Mouse (Mus musculus) Patski (cell line): ENCODE measurements around the gene Pdzrn3. TPM values are rescaled to one million over a fixed set of nuclear protein-coding genes. Genes with fewer than 3 reads are reported as not detected.

Experiments used
- ATAC-seq: fragments of 100-300 bp; one replicate; pipeline ENCODE4 v1.8.0; 2021
- CTCF ChIA-PET: fragments of 350-600 bp; sonication (Branson Sonifier 250); formaldehyde crosslinking; loops from one replicate; lab custom pipeline; 2022; ENCODE audit warnings: inconsistent platforms; lab: Charles Lee
- POLR2A ChIA-PET: fragments of 350-600 bp; sonication (Branson Sonifier 250); formaldehyde crosslinking; loops from one replicate; lab custom pipeline; 2022; ENCODE audit warnings: antibody characterized with exemption, inconsistent platforms; lab: Charles Lee
- DNase-seq: peaks from one replicate; pipeline ENCODE4 v3.0.0-alpha.2; 2011; ENCODE audit warnings: low read depth, low spot score
- H3K27me3 ChIP-seq: fragments of 371-371 bp; one replicate; pipeline ENCODE4 v1.5.1; 2021
- CTCF ChIP-seq: fragments of 100-300 bp; IDR thresholded peaks from one replicate; pipeline ENCODE4 v1.5.1; 2021
- in situ Hi-C: fragments of 300-500 bp; cut with MboI; formaldehyde crosslinking; loops from 3 replicates; pipeline ENCODE4 v1.11.1; 2018; ENCODE audit warnings: low pct_unique_long_range_greater_than_20kb, mixed read lengths
- polyA plus RNA-seq: library from polyadenylated mRNA; unstranded; gene quantifications from one replicate; pipeline ENCODE4 v1.2.3, GENCODE M21; 2021

Gene Pdzrn3
- polyA plus RNA-seq, 1 experiment from 2014 or later: 10.1 TPM

- in situ Hi-C loops: no loop called here
- no peak for TF ChIP-seq CTCF
- POLR2A ChIA-PET: no interaction called here
- CTCF ChIA-PET: no interaction called here
- H3K27me3 ChIP-seq: no peaks in the 10 kb centered on the region
- ATAC-seq (no peak), DNase-seq (no peak)
Measured at GRCm38 (mm10) chr6:101311446-101311845, 66.3 kb downstream of the Pdzrn3 start.

GRCm38 (mm10) chr6:101310491-101310890, 67.2 kb downstream of the Pdzrn3 start:
- no peaks in the 10 kb centered on the region for H3K27me3 ChIP-seq
- POLR2A ChIA-PET: no interaction called here
- in situ Hi-C loops: no loop called here
- DNase-seq (no peak), ATAC-seq (no peak)
- no peak for TF ChIP-seq CTCF
- CTCF ChIA-PET: no interaction called here

- ChIA-PET CTCF (interaction anchor here (1.7 to 2.2 kb wide), 2 partner anchors 8 to 32 kb away, joined by 5 to 10 read pairs; no protein-coding TSS in a partner anchor), POLR2A (no interaction called here)
- no peaks in the 10 kb centered on the region for H3K27me3 ChIP-seq
- no peak for TF ChIP-seq CTCF
- in situ Hi-C loops: no loop called here
- no peak for DNase-seq
- ATAC-seq: no peak
Measured at GRCm38 (mm10) chr6:101307964-101308531, 69.6 kb downstream of the Pdzrn3 start.

GRCm38 (mm10) chr6:101306834-101307233, 70.9 kb downstream of the Pdzrn3 start:
- ChIA-PET POLR2A (no interaction called here), CTCF (interaction anchor here (2.2 kb wide), 1 partner anchor 9 kb away, joined by 10 read pairs; no protein-coding TSS in a partner anchor)
- in situ Hi-C loops: no loop called here
- DNase-seq (no peak), ATAC-seq (no peak)
- TF ChIP-seq CTCF: no peak
- no peaks in the 10 kb centered on the region for H3K27me3 ChIP-seq

- in situ Hi-C loops: no loop called here
- no peak for TF ChIP-seq CTCF
- DNase-seq: no peak
- ATAC-seq: peak; percentile 67
- POLR2A ChIA-PET: no interaction called here
- CTCF ChIA-PET: no interaction called here
- H3K27me3 ChIP-seq: no peaks in the 10 kb centered on the region
Measured at GRCm38 (mm10) chr6:101305543-101305942, 72.2 kb downstream of the Pdzrn3 start.

- ChIA-PET CTCF (no interaction called here), POLR2A (no interaction called here)
- in situ Hi-C loops: no loop called here
Measured at GRCm38 (mm10) chr6:101303959-101304738, 73.5 kb downstream of the Pdzrn3 start.

GRCm38 (mm10) chr6:101303501-101303900, 74.2 kb downstream of the Pdzrn3 start:
- ATAC-seq (no peak), DNase-seq (no peak)
- POLR2A ChIA-PET: no interaction called here
- TF ChIP-seq CTCF: no peak
- in situ Hi-C loops: no loop called here
- no peaks in the 10 kb centered on the region for H3K27me3 ChIP-seq
- CTCF ChIA-PET: no interaction called here

More at GRCm38 (mm10) chr6:101303959-101304738, 73.5 kb downstream of the Pdzrn3 start:
- no peak for ATAC-seq
- DNase-seq: no peak
- TF ChIP-seq CTCF: no peak
- no peaks in the 10 kb centered on the region for H3K27me3 ChIP-seq

GRCm38 (mm10) chr6:101301154-101301553, 76.5 kb downstream of the Pdzrn3 start:
- ATAC-seq: no peak
- TF ChIP-seq CTCF: no peak
- no peak for DNase-seq
- in situ Hi-C loops: no loop called here
- no peaks in the 10 kb centered on the region for H3K27me3 ChIP-seq
- ChIA-PET POLR2A (no interaction called here), CTCF (no interaction called here)

- in situ Hi-C loops: no loop called here
- ATAC-seq (no peak), DNase-seq (no peak)
- no peak for TF ChIP-seq CTCF
- no peaks in the 10 kb centered on the region for H3K27me3 ChIP-seq
- ChIA-PET POLR2A (no interaction called here), CTCF (no interaction called here)
Measured at GRCm38 (mm10) chr6:101299434-101299833, 78.3 kb downstream of the Pdzrn3 start.

- ChIA-PET CTCF (no interaction called here), POLR2A (no interaction called here)
- no peak for TF ChIP-seq CTCF
- ATAC-seq: no peak
- DNase-seq: no peak
- H3K27me3 ChIP-seq: no peaks in the 10 kb centered on the region
- in situ Hi-C loops: no loop called here
Measured at GRCm38 (mm10) chr6:101297563-101298520, 79.9 kb downstream of the Pdzrn3 start.
